Mouse (Mus musculus) thymus, postnatal 36 days (tissue): Measurements from ENCODE around the gene C5ar1.
A peak's percentile ranks its signal among the peaks of the same experiment; 100 is the strongest.
"Not testable (repeated sequence)": the region's sequence is repeated elsewhere in the genome, so short reads cannot be mapped to it uniquely, and the experiment has no call there.

Experiments
- DNase-seq, 2 experiments: peaks; one replicate each; pipeline ENCODE4 v3.0.0; 2022; ENCODE audit warnings: mixed read lengths in 2 of 2

Gene C5ar1

DNA sequence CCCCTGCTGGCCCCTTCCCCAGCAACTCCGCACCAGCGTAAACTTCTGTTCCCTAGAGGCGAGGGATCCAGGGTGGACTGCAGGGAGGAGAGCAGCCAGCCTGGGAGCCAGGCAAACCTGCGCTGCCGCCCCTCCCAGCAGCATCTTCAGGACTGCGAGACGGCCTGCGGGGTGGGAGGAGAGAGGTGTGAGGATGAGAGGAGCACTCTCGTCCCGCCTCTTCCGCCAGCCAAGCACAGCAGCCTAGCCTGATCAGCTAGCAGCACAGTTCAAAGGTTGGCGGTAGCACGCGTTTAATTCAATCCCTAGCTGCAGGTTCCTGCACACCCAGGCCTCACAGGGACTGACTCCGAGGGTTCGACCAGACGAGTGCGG lies 14.4 kb upstream of the C5ar1 start:
- DNase-seq = peak; percentile 87 to 89

DNA sequence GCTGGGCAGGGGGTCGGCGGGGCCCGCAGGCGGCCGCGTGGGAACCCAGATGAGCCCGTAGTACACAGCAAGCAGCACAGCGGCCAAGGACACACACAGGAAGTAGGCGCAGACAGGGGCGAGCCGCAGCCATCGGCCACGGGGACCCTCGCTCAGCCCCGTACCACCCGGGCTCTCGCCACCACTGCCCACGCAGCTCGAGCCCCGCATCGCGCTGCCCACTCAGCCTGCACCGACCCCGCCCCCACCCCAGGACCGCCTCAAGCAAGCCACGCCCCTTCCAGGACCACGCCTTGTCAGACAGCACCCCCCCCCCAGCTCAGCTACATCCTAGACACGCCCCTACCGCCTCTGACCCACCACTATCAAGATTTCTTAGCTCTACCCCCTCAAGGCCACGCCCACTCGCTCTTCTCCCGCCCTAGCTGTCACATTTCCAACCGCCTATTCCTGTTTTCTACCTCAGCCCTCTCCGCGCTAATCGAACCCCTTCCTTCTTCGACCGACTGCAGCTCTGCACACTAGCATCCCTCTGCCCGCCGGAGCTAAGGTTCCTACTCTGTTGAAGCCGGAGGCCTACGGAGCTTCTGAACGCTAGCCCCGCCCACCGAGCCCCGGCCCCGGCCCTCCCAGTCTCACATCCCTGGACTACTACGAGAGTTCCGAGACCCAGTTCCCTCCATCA lies 13.9 kb upstream of the C5ar1 start, which contains the start of gene Inafm1:
Gene Inafm1 (minus strand): TSS at position 537 of the 685 bp plus-strand sequence.
- DNase-seq = peak; percentile 87 to 91

DNA sequence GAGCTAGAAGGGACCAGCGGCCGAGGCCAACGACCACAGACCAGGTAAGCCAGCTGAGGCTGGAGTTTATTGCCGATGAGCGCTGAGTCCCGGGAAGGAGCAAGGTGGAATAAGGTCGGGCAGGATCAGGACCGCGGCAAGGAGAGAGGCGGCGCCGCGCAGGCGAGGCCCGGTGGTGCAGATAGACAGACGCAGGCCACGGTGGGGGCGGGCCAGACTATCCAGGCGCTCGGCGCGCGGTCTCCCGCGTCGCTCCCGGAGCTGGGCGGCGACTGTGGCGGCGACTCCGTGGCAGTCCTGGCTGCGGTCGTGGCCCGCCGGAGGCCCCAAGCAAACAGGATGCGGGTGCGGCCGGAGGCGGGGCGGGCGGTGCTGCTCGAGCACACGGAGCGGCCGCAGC lies 13.3 kb upstream of the C5ar1 start:
- peak in 1 of 2 experiments; percentile 71 for DNase-seq

DNA sequence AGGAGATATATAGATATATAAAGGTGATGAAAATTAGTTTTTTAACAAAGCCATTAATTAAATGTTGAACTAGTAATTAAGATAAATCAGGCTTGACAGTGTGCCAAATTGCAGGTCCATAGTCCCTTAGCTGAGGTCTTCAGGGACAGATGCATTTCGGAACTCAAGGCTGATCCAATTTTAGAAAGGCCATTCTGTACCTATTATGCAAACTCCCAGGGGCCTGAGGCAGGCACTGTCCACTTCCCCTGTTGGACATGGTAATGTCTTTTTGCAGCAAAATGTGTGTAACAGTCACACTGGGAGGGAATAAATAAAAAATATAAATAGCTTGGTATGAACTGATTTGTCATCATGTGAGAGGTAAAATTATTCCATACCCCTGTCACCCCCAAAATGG lies 11.8 kb upstream of the C5ar1 start:
- no peak for DNase-seq

DNA sequence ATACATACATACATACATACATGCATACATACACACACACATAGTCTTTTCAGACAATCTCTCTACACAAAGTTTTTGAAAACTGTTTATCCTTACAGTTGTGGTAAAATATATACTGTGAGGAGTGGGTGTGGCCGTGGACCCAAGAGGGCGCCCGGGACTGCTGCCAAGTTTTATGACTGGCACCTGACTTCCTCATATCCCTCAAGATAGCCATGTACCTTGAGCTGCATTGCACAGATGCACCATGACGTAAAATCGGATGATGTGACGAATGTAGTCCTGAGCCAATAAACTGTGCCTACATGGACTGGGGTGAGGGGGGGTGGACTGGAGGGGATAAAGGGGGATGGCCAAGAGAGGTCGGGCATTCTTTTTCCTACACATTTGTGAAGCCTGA lies 7.3 kb upstream of the C5ar1 start:
- not testable (repeated sequence) for DNase-seq

DNA sequence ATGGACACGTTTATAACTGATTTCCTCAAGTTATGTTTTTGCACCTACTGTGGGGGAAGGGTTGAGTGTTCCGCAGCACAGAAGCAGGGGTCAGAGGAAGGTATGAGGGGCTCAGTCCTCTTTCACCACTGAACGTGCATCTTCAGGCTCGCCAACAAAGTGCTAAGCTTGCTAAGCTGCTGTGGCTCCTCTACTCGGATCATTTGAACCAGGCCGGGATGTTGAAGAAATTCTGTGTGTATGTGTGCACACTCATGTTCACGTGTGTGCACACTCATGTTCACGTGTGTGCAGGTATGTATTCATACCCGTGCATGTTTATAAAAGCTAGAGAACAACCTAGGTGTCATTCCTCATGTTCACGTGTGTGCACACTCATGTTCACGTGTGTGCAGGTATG lies 6.5 kb upstream of the C5ar1 start:
- no peak for DNase-seq

DNA sequence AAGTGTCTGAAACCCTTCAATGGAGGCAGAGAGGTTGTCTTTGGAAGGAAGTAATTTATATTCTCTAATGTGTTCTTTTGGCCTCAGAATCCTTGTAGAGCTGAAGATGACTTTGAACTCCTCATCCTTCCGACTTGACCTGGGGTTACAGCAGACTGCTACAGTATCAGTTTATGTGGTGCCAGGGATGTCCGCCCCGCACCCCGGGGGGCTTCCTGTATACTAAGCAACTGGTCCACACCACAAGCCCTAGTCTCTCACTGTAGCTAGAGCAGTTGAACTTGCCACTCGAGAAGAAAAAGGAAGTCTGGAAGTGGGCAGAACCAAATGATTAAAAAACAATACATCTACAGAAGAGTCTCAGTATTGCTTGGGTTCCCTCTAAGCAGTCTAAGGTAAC lies 4.5 kb upstream of the C5ar1 start:
- DNase-seq = no peak

DNA sequence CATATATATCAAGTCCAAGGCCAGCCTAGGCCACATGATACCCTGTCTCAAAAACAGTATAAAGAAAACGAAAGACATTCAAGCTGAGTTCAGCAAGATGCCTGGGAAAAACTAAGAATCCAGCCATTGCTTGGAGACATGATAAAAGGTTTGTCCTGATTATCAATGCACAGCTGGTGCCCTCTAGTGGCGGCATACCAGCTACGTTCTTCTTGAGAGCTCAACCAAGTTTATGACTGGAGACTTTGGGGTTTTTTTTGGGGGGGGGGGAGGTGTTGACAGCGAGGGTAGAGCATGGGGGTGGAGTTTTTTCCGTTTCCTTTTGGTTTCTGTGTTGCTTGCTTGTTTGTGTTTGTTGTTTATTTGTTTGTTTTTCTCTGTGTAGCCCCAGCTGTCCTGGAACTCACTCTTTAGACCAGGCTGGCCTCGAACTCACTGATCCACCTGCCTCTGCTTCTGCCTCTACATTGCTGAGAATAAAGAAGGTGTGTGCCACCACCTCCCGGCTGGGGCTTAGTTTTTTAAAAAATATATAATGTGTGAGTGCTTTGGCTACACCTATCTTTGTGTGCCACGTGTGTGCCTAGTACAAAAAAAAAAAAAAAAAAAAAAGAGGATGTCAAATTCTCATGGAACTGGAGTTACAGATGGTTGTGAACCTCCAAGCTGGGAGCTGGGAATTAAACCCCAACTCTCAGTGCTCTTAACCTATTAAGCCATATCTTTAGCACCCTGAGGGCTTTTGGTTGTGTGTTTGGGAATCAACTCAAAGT lies 3.9 kb upstream of the C5ar1 start:
- DNase-seq = peak; percentile 72 to 75

DNA sequence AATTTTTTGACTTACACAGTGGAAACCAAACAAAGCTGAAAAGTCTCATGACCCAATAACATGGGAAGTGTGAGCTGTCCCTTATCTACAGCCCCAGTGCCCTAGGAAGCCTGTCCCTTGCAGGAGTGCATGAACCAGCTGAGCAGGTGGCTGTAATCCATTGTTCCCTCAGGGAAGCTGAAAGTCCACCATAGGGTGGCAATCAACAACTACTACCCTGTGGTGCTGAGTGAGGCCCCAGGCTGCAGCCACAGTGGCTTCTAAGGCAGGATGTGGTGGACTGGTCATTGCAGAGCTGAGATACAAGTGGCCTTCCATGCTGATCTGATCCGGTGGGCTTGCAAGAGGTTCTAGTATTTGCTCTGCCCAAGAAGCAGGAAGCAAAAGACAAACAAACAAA lies 1.8 kb upstream of the C5ar1 start:
- DNase-seq = no peak

DNA sequence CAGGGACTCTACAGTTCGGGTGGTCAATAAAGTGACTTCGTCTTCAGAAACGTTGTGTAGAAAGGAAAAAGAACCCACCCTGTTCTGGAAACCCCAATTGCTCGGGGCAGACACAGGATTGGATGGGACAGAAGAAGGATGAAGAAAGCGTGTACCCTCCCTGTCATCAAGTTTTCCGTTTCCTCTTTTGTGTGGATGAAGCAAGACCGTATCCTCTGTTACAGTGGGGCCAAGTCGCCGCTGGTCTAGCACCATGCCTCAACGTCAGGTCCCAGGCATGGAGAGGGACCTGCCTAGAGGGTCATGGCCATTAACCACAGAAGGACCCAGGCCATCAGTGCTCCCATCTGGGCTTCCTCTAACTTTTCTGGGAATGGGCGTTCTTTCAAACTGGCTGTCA lies 1.5 kb downstream of the C5ar1 start:
- no peak for DNase-seq

DNA sequence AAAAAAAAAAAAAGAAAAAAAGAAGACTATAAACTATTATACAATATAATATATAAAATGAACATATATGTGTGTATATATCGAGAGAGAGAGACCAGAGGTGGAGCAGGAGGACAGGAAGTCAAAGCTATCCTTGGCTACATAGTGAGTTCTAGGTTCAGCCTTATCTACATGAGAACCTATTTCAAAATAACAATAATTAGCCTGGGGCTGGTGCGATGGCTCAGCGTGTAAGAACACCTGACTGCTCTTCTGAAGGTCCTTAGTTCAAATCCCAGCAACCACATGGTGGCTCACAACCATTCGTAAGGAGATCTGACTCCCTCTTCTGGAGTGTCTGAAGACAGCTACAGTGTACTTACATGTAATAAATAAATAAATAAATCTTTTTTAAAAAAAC lies 3.4 kb downstream of the C5ar1 start:
- not testable (repeated sequence) for DNase-seq

DNA sequence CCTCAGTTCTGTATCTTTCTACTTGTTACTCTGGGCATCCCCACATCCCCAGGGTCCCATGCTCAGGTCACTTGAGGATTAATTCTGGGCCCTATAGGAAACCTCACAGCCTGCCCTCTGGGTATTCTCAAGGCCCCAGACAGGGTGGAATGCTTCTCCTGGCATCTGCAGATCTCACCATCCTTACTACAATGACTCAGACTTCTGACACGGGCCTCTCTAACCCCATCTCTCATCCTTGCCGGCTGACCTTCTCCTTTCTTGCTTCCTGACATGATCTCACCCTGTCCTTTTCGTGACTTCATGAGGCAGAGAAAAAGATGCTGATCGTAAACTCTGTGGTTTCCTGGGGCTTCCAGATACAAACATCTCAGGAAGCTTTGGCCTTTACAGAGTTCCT lies 5.1 kb downstream of the C5ar1 start:
- no peak for DNase-seq

DNA sequence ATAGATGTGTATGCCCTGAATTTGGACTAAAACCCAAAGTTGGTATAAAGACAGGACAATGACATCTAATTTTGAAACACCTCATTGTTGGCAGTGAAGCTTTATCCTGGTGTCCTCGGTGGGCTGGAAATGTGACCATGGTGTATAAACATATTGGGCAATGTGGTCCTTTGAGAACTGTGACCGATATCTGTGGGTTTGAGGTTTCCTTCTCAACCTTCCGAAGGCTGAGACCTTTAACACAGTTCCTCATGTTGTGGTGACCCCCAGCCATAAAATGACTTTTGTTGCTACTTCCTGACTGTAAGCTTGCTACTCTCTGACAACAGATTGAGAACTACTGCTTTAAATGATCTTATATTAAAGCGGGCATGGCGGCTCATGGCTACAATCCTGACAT lies 8.7 kb downstream of the C5ar1 start:
- DNase-seq = no peak

DNA sequence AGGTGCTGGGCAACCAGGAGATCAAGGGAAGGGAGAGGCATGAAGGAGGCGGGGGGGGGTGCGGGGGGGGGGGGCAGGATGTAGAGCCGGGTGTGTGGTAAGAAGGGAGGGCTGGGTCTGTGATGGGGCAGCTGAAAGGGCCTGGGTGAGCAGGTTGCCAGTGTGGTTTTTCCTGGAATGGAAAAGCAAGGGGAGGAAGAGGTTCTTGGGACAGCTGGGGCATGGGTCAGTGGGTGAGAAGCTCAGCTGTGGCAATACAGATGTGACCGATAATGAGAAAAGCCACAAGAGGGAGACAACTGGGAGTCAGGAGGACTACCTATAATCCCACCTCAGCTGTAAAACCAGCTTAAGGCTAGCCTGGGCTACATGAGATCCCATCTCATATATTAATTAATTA lies 13.4 kb downstream of the C5ar1 start:
- no peak for DNase-seq

DNA sequence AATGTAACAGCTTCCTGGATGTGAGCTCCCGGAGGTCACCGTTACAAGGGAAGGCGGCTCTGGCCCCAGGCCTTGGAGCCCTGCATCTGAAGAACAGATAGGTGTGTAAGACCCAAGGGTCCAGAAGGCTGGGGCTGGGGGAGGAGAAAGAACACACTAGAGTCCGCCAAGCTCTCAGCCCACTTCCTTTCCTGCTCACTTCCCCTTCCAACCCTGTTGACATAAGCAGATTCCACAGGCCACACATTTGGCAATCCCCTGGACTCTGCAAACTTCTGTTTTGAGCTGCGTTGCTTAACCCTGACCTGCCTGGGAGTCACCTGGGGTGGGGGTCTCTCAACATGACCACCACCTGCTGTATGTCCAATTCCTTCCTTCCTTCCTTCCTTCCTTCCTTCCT lies 15.3 kb downstream of the C5ar1 start, which contains the start of gene C5ar2:
Gene C5ar2 (minus strand): TSS at position 88 of the 400 bp plus-strand sequence.
- DNase-seq = no peak

DNA sequence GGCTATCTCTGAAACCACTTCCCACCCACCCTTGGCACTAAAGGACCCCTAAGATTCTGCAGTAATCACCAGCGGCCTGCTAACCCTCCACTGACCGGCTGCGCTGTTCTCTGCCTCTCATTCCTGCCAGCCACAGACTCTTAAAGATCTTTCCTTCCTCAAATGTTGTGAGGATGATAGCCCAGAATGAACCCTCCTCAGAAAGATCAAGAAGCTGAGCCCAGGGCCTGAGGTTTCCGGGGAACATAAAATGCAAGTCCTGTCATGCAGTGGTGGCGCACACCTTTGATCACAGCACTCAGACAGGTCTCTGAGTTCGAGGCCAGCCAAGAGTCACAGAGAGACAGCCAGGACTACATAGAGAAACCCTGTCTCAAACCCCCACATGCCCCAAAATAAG lies 17.1 kb downstream of the C5ar1 start:
- DNase-seq = no peak

DNA sequence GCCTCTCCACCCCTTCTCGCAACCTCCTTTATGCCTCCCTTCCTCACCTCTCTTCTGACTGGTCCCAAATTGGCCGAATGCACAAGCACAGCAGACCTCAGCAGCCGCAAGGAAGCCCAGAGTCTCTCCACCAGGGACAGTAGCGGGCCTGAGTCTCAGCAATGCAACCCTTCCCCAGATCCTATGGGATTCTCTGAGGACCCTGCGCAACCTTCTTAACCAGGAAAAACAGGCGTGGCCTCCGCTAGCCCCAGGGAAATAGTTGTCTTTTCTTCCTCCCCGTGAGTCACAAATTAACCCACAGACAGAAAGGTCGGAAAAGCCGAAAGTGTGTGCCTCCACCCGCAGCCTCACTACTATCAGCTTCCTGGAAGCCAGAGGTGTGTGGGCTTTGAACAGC lies 17.6 kb downstream of the C5ar1 start:
- DNase-seq = no peak

DNA sequence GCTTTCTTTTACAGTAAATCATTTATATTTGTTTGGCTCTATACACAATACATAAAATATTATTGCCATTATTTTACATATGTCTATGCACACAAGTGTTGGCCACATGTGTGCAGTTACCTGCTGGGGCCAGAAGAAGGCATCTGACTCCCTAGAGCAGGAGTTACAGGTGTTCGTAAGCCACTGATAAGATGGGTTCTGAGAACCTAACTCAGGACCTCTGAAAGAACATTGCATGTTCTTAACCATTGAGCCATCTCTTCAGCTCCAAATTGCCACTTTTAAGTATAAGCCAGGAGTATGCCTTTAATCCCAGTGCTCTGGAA lies 18.4 kb downstream of the C5ar1 start:
- no peak for DNase-seq

DNA sequence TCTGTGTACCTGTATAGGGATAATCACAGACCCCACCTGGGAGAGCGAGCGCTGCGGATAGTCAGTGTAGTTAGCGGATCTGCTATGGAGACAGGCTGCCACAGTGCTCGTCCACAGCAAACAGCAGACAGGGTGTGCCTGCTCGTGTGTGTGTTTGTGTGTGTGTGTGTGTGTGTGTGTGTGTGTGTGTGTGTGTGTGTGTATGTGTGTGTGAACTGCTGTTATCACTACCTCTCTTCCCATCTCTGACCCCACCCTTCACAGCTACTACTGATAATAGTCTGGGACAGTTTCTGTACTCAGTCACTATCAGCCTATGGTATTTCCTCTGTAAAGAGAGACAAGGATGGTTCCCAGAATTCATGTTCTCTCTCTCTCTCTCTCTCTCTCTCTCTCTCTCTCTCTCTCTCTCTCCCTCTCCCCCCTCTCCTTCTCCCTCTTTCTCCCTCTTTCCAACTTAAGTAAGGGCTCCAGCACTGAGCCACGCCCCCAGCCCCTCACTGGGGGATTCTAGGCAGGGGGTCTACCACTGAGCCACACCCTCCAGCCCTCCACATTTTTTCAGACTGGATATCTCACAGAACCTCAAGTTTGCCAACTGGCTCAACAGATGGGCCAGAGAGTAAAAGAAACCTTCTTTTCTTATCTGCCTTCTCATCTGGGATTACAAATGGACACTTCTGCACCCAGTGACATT lies 18.9 kb downstream of the C5ar1 start:
- DNase-seq = no peak

DNA sequence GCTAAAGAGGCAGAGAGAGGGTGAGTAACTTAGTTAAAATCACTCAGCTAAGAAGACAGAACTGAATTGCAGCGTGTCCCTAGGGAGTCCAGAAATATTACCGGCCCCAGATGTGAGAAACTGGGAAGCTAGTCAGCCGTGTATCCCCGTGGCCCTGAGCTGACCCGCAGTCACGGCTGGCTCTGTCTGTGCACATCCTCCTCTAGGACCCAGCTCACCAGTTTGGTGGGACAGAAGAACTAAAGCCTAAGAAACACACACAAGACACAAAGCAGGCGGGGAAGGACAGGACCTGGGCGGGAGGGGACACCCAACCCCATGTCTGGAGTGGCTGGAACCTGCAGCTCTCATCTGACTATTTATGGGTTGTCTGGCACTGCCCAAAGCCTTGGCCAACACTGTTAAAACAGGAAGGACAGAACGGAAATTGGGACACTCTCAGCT lies 19.8 kb downstream of the C5ar1 start:
- no peak for DNase-seq

DNA sequence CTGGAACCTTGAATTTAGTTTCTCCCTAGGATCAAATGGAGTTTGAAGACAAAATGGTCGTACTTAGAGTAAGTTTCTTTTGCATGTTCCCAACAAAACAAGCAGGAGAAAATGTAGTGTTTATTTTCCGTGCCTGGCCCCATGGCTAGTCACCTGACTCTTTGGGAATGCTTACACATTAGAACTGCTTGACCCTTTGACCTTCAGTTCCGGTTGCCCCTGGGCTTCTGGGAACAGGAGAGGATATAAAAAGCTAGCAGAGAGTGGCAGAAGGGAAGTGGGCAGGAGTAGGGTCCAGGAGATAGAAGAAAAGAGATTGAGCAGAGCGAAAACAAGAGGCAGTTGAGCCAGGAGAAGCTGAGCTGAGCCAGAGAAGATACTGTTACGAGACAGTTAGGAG lies 29.5 kb downstream of the C5ar1 start:
- no peak for DNase-seq

DNA sequence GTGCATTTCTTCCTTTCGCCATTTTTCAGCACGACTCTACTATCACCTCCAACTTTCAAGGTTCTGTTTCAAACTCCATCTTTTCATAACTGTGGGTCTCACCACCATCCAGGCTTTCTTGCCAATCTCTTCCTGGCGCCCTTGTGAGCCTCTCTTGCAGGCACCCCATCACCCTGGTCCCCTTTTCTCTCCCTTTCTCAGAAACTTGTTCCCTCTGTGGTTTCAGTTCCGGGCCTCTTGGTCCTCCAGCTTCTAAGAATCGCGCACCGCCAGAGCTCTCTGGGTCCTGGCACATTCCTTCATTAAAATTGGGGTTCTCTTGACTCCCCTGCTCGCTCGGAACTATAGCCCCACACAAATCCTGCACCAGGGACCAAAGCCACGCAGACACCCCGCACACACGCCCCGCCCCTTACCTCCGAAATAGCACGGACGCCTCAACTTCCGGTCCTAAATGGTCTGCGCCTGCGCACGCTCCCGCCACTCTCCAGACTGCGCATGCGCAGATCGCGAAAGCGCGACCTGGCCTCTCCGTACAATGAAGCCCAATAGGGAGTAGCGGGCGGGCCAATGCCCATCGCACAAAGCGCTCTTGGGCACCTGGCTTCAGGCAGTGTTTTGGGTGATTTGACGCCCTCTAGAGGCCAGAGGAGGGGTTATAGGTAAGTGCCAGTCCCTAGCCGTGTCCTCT lies 37.6 kb downstream of the C5ar1 start, which contains the start of gene Dhx34:
Gene Dhx34 (minus strand): TSS at position 456 of the 691 bp plus-strand sequence.
- peak; percentile 96 for DNase-seq

DNA sequence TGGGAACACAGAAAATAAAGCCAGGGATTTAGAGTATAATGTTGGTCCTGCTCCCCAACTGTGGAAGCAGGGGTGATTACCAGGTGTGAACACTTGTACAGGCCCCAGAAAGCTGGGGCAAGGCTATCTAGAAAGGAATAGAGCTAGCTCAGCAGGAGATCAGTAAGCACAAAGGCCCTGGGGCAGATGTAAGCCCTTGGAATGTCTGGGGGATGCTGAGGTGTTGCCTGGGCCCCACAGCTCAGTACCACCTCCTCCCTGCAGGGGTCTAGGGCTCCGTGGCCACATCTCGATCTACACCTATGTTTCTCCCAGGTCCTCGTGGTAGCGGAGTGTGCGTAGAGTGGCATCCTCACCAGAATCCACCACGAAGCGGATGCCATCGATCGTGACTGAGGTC lies 45.4 kb downstream of the C5ar1 start:
- DNase-seq = no peak
